Mouse (Mus musculus): ENCODE measurements around the gene Togaram2. TPM values are rescaled to one million over a fixed set of nuclear protein-coding genes. Genes with fewer than 3 reads are reported as not detected.
"Not testable (repeated sequence)": the region's sequence is repeated elsewhere in the genome, so short reads cannot be mapped to it uniquely, and the experiment has no call there.

Togaram2 gene
- polyA plus RNA-seq (2012; rRNA removed) = 0.26 and 0.51 TPM in 2 replicates

DNA sequence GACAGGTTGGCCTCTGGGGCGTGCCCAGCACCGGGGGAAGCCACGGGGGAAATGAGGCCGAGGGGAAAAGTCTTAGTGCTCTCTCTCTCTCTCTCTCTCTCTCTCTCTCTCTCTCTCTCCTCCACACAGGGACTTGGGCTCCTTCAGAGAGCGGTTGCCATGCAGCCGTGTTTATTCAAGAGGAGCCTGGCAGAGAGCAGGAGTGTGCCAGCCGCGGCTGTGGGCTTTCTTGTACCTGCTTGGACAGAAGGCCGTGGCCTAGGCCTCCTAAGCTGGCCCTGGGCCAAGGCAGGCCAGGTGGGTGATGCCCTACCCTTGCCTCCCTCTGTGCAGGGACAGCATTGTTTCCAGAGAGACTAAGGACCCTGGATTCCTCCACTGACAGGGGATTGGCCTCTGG lies at the start of gene Togaram2:
Gene Togaram2 (plus strand): TSS at position 170 of the 400 bp plus-strand sequence.
- Histone ChIP-seq H3K36me3 (ENCODE audit: control insufficient read depth, insufficient read depth, low read length) (no peaks in the 10 kb centered on the region), H3K4me3 (ENCODE audit: control insufficient read depth, insufficient read depth, low read length) (no peak within 1 kb of the TSS), H3K27ac (ENCODE audit: control insufficient read depth, insufficient read depth, low read length) (no peak within 1 kb of the TSS), H3K4me1 (replicated peaks; ENCODE audit: control insufficient read depth, insufficient read depth, low read length) (no peaks in the 10 kb centered on the region), H3K27me3 (ENCODE audit: control insufficient read depth, insufficient read depth, low read length) (no peaks in the 10 kb centered on the region)
- no peak for DNase-seq
- 73% methylated on average over 9 of the region's 9 CpGs for WGBS
- no peak for TF ChIP-seq CTCF (IDR thresholded peaks at IDR 0.05; ENCODE audit: borderline replicate concordance, control insufficient read depth, extremely low read depth, insufficient read depth, low read length, poor library complexity)
- TF ChIP-seq POLR2A (IDR thresholded peaks at IDR 0.05; ENCODE audit: control insufficient read depth, extremely low read depth, insufficient read depth, low read length, poor library complexity) = no peak

GRCm38 (mm10) chr17:71631806-71632205 lies 41.3 kb upstream of the Togaram2 start:
- TF ChIP-seq POLR2A (IDR thresholded peaks at IDR 0.05; ENCODE audit: control insufficient read depth, extremely low read depth, insufficient read depth, low read length, poor library complexity) (no peak), CTCF (IDR thresholded peaks at IDR 0.05; ENCODE audit: borderline replicate concordance, control insufficient read depth, extremely low read depth, insufficient read depth, low read length, poor library complexity) (no peak)
- Histone ChIP-seq H3K4me1 (replicated peaks; ENCODE audit: control insufficient read depth, insufficient read depth, low read length) (no peaks in the 10 kb centered on the region), H3K27ac (ENCODE audit: control insufficient read depth, insufficient read depth, low read length) (no peak overlapping the region), H3K27me3 (ENCODE audit: control insufficient read depth, insufficient read depth, low read length) (no peaks in the 10 kb centered on the region), H3K36me3 (ENCODE audit: control insufficient read depth, insufficient read depth, low read length) (peaks cover 55% of the 10 kb centered on the region), H3K4me3 (ENCODE audit: control insufficient read depth, insufficient read depth, low read length) (no peak overlapping the region)
- 93% methylated on average over 10 of the region's 10 CpGs for WGBS
- no peak for DNase-seq

- no peaks in the 10 kb centered on the region for H3K4me1 ChIP-seq (replicated peaks; ENCODE audit: control insufficient read depth, insufficient read depth, low read length)
- H3K27ac ChIP-seq (ENCODE audit: control insufficient read depth, insufficient read depth, low read length) = no peak overlapping the region
- H3K27me3 ChIP-seq (ENCODE audit: control insufficient read depth, insufficient read depth, low read length) = no peaks in the 10 kb centered on the region
- H3K4me3 ChIP-seq (ENCODE audit: control insufficient read depth, insufficient read depth, low read length) = no peak overlapping the region
- WGBS = 94% methylated on average over 8 of the region's 8 CpGs
- TF ChIP-seq POLR2A (IDR thresholded peaks at IDR 0.05; ENCODE audit: control insufficient read depth, extremely low read depth, insufficient read depth, low read length, poor library complexity) (no peak), CTCF (IDR thresholded peaks at IDR 0.05; ENCODE audit: borderline replicate concordance, control insufficient read depth, extremely low read depth, insufficient read depth, low read length, poor library complexity) (no peak)
- peaks cover 56% of the 10 kb centered on the region for H3K36me3 ChIP-seq (ENCODE audit: control insufficient read depth, insufficient read depth, low read length)
- no peak for DNase-seq
Measured at GRCm38 (mm10) chr17:71633350-71633749, 39.7 kb upstream of the Togaram2 start.

DNA sequence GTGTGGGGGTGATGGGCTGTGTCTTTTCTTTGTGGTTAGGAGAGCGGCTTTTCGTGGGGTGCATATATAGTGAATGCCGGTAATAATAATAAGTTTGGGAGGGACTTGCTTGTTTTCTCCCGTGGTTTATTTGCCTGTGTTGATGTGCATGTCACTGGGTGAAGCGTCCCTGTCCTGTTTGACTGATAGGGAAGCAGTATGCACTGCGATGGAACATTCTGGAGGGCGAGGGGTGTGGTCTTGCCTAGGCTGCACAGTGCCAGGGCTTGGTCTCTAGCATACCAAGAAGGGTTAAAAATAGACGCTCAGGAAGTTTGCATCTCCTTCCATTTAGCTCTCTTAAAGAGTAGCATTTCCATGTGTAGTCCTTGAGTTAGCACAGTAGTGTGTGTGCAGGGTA lies 36.3 kb upstream of the Togaram2 start:
- peaks cover 66% of the 10 kb centered on the region for H3K36me3 ChIP-seq (ENCODE audit: control insufficient read depth, insufficient read depth, low read length)
- H3K4me1 ChIP-seq (replicated peaks; ENCODE audit: control insufficient read depth, insufficient read depth, low read length) = no peaks in the 10 kb centered on the region
- 95% methylated on average over 8 of the region's 8 CpGs for WGBS
- TF ChIP-seq POLR2A (IDR thresholded peaks at IDR 0.05; ENCODE audit: control insufficient read depth, extremely low read depth, insufficient read depth, low read length, poor library complexity) = no peak
- no peak for TF ChIP-seq CTCF (IDR thresholded peaks at IDR 0.05; ENCODE audit: borderline replicate concordance, control insufficient read depth, extremely low read depth, insufficient read depth, low read length, poor library complexity)
- no peak for DNase-seq
- H3K4me3 ChIP-seq (ENCODE audit: control insufficient read depth, insufficient read depth, low read length) = no peak overlapping the region
- H3K27ac ChIP-seq (ENCODE audit: control insufficient read depth, insufficient read depth, low read length) = no peak overlapping the region
- H3K27me3 ChIP-seq (ENCODE audit: control insufficient read depth, insufficient read depth, low read length) = no peaks in the 10 kb centered on the region

DNA sequence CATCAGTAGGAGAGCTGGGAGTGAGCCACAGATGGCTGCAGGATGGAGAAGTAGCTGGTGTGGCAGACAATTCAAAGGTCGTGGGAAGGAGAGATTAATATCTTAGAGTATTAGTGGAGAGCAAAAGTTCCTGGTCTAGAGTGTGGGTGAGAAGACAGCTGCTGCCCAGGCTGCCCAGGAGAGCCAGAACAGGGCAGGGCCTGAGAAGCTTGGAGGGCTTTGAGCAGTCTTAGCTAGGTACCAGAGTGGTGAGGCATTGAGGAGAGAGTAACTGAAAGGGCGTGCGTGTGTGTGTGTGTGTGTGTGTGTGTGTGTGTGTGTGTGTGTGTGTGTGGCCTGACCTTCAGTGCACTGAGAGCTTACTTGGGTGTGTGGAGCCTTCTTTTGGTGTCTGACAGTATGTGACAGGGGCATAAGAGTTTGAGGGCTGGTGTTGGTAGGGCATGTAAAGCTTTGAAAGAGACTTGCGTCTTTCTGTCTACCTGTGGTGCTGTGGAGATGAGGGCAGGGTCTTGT lies 35.3 kb upstream of the Togaram2 start:
- no peaks in the 10 kb centered on the region for H3K4me1 ChIP-seq (replicated peaks; ENCODE audit: control insufficient read depth, insufficient read depth, low read length)
- no peak for DNase-seq
- TF ChIP-seq CTCF (IDR thresholded peaks at IDR 0.05; ENCODE audit: borderline replicate concordance, control insufficient read depth, extremely low read depth, insufficient read depth, low read length, poor library complexity) (no peak), POLR2A (IDR thresholded peaks at IDR 0.05; ENCODE audit: control insufficient read depth, extremely low read depth, insufficient read depth, low read length, poor library complexity) (no peak)
- H3K27ac ChIP-seq (ENCODE audit: control insufficient read depth, insufficient read depth, low read length) = no peak overlapping the region
- WGBS = 83% methylated on average over 4 of the region's 4 CpGs
- no peaks in the 10 kb centered on the region for H3K27me3 ChIP-seq (ENCODE audit: control insufficient read depth, insufficient read depth, low read length)
- H3K36me3 ChIP-seq (ENCODE audit: control insufficient read depth, insufficient read depth, low read length) = peaks cover 62% of the 10 kb centered on the region
- H3K4me3 ChIP-seq (ENCODE audit: control insufficient read depth, insufficient read depth, low read length) = no peak overlapping the region

DNA sequence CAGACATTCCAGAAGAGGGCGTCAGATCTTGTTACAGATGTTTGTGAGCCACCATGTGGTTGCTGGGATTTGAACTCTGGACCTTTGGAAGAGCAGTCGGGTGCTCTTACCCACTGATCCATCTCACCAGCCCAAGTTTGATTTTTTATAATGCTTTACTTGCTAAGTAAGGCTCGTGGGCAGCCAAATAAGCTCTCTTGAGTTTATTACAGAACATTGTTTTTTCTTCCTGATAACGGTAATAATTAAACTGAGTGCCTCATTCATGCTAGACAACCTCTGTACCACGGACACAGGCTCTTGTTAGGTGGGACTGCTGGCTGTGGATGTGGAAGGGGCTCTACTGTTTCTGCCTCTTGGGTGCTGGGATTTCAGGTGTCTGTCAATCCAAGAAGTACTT lies 34.0 kb upstream of the Togaram2 start:
- H3K36me3 ChIP-seq (ENCODE audit: control insufficient read depth, insufficient read depth, low read length) = peaks cover 55% of the 10 kb centered on the region
- DNase-seq; H3K27ac ChIP-seq (ENCODE audit: control insufficient read depth, insufficient read depth, low read length); H3K27me3 ChIP-seq (ENCODE audit: control insufficient read depth, insufficient read depth, low read length); H3K4me1 ChIP-seq (replicated peaks; ENCODE audit: control insufficient read depth, insufficient read depth, low read length); H3K4me3 ChIP-seq (ENCODE audit: control insufficient read depth, insufficient read depth, low read length): not testable (repeated sequence)
- WGBS = 91% methylated on average over 5 of the region's 5 CpGs

- DNase-seq = no peak
- TF ChIP-seq CTCF (IDR thresholded peaks at IDR 0.05; ENCODE audit: borderline replicate concordance, control insufficient read depth, extremely low read depth, insufficient read depth, low read length, poor library complexity) = no peak
- TF ChIP-seq POLR2A (IDR thresholded peaks at IDR 0.05; ENCODE audit: control insufficient read depth, extremely low read depth, insufficient read depth, low read length, poor library complexity) = no peak
- Histone ChIP-seq H3K27me3 (ENCODE audit: control insufficient read depth, insufficient read depth, low read length) (no peaks in the 10 kb centered on the region), H3K4me1 (replicated peaks; ENCODE audit: control insufficient read depth, insufficient read depth, low read length) (no peaks in the 10 kb centered on the region), H3K4me3 (ENCODE audit: control insufficient read depth, insufficient read depth, low read length) (no peak overlapping the region), H3K36me3 (ENCODE audit: control insufficient read depth, insufficient read depth, low read length) (peaks cover 54% of the 10 kb centered on the region), H3K27ac (ENCODE audit: control insufficient read depth, insufficient read depth, low read length) (no peak overlapping the region)
- WGBS = 94% methylated on average over 9 of the region's 9 CpGs
Measured at GRCm38 (mm10) chr17:71640421-71641085, 32.5 kb upstream of the Togaram2 start.
